Mouse (Mus musculus) C2C12 (cell line): ENCODE data around the gene Myo3a. TPM values are rescaled to one million over a fixed set of nuclear protein-coding genes. Genes with fewer than 3 reads are reported as not detected.

Source experiments
- H3K27me3 ChIP-seq: one replicate; pipeline ENCODE4 v1.6.1; 2011; ENCODE audit not compliant: control insufficient read depth, insufficient read depth, insufficient read length
- H3K36me3 ChIP-seq: one replicate; pipeline ENCODE4 v1.6.1; 2011; ENCODE audit not compliant: control insufficient read depth, insufficient read depth
- H3K4me3 ChIP-seq: one replicate; pipeline ENCODE4 v1.5.1; 2011; ENCODE audit warnings: mild to moderate bottlenecking, control low read depth; ENCODE audit not compliant: poor library complexity, insufficient read depth, severe bottlenecking
- H3K79me2 ChIP-seq: one replicate; pipeline ENCODE4 v1.6.1; 2011; ENCODE audit not compliant: control insufficient read depth, insufficient read depth
- H3K79me3 ChIP-seq: one replicate; pipeline ENCODE4 v1.6.1; 2011; ENCODE audit warnings: low read depth, control low read depth
- H3ac ChIP-seq: one replicate; pipeline ENCODE3; 2011; ENCODE audit warnings: low read depth; ENCODE audit not compliant: control insufficient read depth, insufficient read length
- CEBPB ChIP-seq: IDR thresholded peaks from one replicate; pipeline ENCODE4 v1.6.1; 2011; ENCODE audit warnings: low read depth, mild to moderate bottlenecking, control low read depth, moderate library complexity
- CTCF ChIP-seq: IDR thresholded peaks from one replicate; pipeline ENCODE4 v1.5.1; 2011; ENCODE audit not compliant: control insufficient read depth, insufficient read depth, insufficient read length
- FOSL1 ChIP-seq: IDR thresholded peaks from one replicate; pipeline ENCODE4 v1.8.0; 2011; ENCODE audit warnings: mild to moderate bottlenecking, low read length; ENCODE audit not compliant: poor library complexity, insufficient read depth, severe bottlenecking
- MAX ChIP-seq: IDR thresholded peaks from one replicate; pipeline ENCODE4 v1.6.1; 2011; ENCODE audit warnings: mild to moderate bottlenecking, control low read depth
- MYOD1 ChIP-seq: IDR thresholded peaks from one replicate; pipeline ENCODE4 v1.6.1; 2011; ENCODE audit warnings: low read depth; ENCODE audit not compliant: control insufficient read depth, insufficient read length
- MYOG ChIP-seq: IDR thresholded peaks from one replicate; pipeline ENCODE4 v1.6.1; 2011; ENCODE audit not compliant: control insufficient read depth, insufficient read length; ENCODE audit errors: extremely low read depth
- USF1 ChIP-seq: IDR thresholded peaks from one replicate; pipeline ENCODE4 v1.6.1; 2011; ENCODE audit warnings: low read depth, mild to moderate bottlenecking, control low read depth, moderate library complexity
- polyA plus RNA-seq: library from polyadenylated mRNA; unstranded; fragments of >200 nt; fragmentation: generic; extraction: Trizol; gene quantifications from one replicate; pipeline ENCODE4 v1.2.1, GENCODE M21; 2012; ENCODE audit warnings: missing spikeins

Gene Myo3a
- polyA plus RNA-seq, 1 experiment = not detected

DNA sequence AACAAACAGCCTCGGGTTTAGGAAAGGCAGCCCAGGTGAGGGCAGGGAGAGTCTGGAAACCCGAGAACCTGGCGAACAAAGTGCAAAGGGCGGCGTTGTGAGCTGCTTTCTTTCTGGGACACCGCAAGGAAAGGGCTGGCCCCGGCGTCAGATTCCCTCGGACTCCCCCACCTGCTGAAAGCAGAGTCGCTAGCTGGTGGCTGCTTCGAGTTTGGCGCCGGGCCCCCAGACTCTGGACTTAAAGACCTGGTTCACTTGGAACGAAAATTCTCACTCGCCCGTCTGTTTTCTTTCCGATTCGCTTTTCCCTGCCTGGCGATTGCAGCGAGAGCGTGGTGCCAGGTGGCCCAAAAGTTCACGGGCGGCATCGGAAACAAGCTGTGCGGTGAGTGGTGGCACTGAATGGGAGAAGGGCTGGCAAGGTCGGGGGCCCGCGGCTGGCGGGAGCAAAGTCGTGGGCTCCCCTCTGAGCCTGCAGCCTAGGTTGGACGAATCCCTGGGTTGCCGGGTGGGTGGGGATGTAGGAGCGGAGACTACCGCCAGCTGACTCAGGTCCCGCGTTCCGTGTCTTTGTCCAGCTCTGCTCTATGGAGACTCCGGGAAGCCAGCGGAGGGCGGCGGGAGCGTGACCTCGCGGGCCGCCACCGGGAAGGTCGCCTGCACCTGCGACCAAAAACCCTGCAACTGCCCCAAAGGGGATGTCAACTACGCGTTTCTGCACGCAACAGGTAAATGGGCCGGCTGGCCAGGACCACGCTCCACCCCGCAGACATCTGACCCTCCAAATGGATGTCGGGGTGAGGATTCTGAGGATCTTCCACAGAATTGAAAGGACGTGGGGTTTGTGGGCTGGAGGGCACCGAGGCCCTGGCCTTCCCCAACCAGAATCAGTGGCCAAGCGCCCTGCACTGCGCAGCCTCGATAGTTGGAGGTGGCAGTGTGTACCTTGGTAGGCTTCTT is 396.1 kb downstream of the Myo3a start:
- Histone ChIP-seq H3K79me2 (no peaks in the 10 kb centered on the region), H3ac (no peak overlapping the region), H3K79me3 (no peaks in the 10 kb centered on the region), H3K36me3 (no peaks in the 10 kb centered on the region), H3K27me3 (peaks cover 46% of the 10 kb centered on the region), H3K4me3 (no peak overlapping the region)
- TF ChIP-seq MYOD1 (no peak), USF1 (no peak), CTCF (no peak), MYOG (no peak), MAX (no peak), CEBPB (no peak), FOSL1 (no peak)

GRCm38 (mm10) chr2:22624188-22624975 is 397.1 kb downstream of the Myo3a start:
- Histone ChIP-seq H3K4me3 (no peak overlapping the region), H3K36me3 (no peaks in the 10 kb centered on the region), H3K27me3 (peaks cover 38% of the 10 kb centered on the region), H3K79me2 (no peaks in the 10 kb centered on the region), H3K79me3 (no peaks in the 10 kb centered on the region), H3ac (no peak overlapping the region)
- TF ChIP-seq CTCF (no peak), CEBPB (no peak), FOSL1 (no peak), MAX (no peak), USF1 (no peak), MYOD1 (no peak), MYOG (no peak)

DNA sequence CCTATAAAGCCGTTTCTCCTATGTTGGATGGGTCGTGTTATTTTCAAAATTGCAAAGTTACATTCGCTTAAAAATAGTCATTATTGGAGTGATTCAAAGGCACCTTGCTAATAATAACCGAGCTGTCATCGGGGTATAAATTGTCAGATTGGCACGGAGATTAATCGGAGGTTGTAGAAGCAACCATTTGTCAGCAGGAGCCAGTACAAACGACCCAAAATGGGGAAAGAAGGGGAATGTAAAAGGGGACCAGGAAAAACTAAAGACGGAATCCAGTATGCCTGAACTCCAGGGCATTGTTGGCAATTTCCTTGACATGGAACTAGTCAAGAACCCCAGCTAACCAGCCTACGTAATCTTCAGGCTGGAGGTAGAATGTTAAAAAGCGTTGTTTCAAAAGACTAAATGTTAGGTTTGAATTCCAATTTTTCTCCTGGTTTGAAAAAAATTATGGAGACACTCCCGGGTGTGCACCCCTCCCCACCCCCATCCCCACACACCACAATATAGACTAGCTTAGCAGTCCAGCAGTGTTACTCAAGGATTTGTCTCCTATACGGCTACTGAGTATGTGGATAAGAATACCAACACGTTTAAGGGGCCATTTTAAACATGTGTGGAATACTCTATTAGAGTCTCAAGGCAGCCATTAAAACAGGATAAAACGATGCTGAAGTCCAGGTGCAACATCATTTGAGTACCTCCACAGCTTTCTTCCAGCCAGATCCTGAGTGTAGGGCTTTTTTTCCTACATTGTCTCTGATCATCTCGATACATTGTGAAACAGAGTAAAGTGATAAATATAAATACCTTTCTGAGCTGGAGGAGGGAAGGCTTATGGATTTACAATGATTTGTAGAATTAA is 398.0 kb downstream of the Myo3a start:
- Histone ChIP-seq H3K4me3 (no peak overlapping the region), H3K79me2 (no peaks in the 10 kb centered on the region), H3K27me3 (peaks cover 34% of the 10 kb centered on the region), H3K79me3 (no peaks in the 10 kb centered on the region), H3ac (no peak overlapping the region), H3K36me3 (no peaks in the 10 kb centered on the region)
- TF ChIP-seq FOSL1 = no peak
- TF ChIP-seq USF1 = no peak
- no peak for TF ChIP-seq CEBPB
- TF ChIP-seq CTCF = no peak
- no peak for TF ChIP-seq MYOG
- no peak for TF ChIP-seq MYOD1
- no peak for TF ChIP-seq MAX

GRCm38 (mm10) chr2:22627147-22627666 is 399.9 kb downstream of the Myo3a start:
- Histone ChIP-seq H3ac (no peak overlapping the region), H3K36me3 (no peaks in the 10 kb centered on the region), H3K79me3 (no peaks in the 10 kb centered on the region), H3K79me2 (no peaks in the 10 kb centered on the region), H3K27me3 (peaks cover 21% of the 10 kb centered on the region), H3K4me3 (no peak overlapping the region)
- TF ChIP-seq CEBPB = no peak
- TF ChIP-seq MYOD1 = no peak
- TF ChIP-seq MAX = no peak
- no peak for TF ChIP-seq MYOG
- TF ChIP-seq CTCF = no peak
- TF ChIP-seq USF1 = no peak
- no peak for TF ChIP-seq FOSL1

- Histone ChIP-seq H3K79me3 (no peaks in the 10 kb centered on the region), H3K79me2 (no peaks in the 10 kb centered on the region), H3K36me3 (no peaks in the 10 kb centered on the region), H3ac (no peak overlapping the region), H3K27me3 (peaks cover 14% of the 10 kb centered on the region), H3K4me3 (no peak overlapping the region)
- TF ChIP-seq FOSL1 (no peak), MYOD1 (no peak), USF1 (no peak), CTCF (no peak), MAX (no peak), MYOG (no peak), CEBPB (no peak)
Observed at GRCm38 (mm10) chr2:22627819-22628432, 400.6 kb downstream of the Myo3a start.
